Mouse (Mus musculus): ENCODE data around the gene R3hdm4. TPM values are rescaled to one million over a fixed set of nuclear protein-coding genes. Genes with fewer than 3 reads are reported as not detected.

R3hdm4 gene
- polyA plus RNA-seq, 1 experiment from 2014 or later, result 92.8 TPM

DNA sequence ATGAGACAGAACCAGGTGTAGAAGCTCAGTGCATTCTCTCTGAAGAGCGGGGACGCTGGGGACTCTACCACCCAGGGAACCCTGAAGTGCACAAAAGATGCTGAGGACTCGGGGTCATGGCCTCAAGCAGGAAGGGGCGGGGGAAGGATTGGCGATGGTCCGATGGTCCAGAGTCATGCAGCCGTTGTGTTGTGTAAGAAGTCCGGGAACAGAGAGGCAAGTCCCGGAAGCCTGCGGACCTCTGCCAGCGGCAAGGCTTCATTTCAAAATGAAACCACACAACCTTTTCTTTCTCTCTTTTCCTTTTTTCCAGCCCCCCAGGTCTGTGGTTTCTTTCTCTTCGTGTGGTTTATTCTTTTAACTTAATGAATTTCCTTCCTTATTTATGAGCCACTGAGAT, 43.3 kb downstream of the R3hdm4 start:
- Histone ChIP-seq H3K4me3 (no peak overlapping the region), H3K27me3 (replicated peaks) (peaks cover 20% of the 10 kb centered on the region), H3K9ac (no peak overlapping the region), H3K4me1 (replicated peaks) (peaks cover 33% of the 10 kb centered on the region), H3K27ac (ENCODE audit: poor library complexity, severe bottlenecking) (no peak overlapping the region), H3K9me3 (replicated peaks) (no peaks in the 10 kb centered on the region), H3K36me3 (no peaks in the 10 kb centered on the region), H3K4me2 (no peak overlapping the region)
- WGBS, result 62% methylated on average over 12 of the region's 12 CpGs
- ATAC-seq (ENCODE audit: insufficient number of reproducible peaks, low FRiP score), result no peak

DNA sequence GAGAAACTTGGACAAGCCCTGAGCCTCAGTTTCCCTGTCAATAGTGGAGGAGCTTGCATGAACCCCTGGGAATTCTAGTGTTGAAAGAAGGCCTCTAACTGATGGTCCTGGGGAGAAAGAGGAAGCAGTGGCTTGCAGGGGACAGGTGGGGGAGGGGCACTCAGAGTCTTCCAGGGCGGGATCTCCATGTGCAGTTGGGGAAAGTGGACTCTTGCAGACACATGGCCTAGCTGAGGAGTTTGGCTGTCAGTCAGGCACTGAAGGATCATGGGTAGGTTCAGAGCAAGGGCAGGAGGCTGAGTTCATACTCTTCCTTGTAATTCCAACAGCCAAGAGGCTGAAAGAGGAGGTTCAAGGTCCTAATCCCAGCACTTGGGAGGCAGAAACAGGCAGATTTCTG, 43.8 kb downstream of the R3hdm4 start:
- Histone ChIP-seq H3K36me3 (no peaks in the 10 kb centered on the region), H3K4me1 (replicated peaks) (peaks cover 27% of the 10 kb centered on the region), H3K4me3 (no peak overlapping the region), H3K27me3 (replicated peaks) (peaks cover 19% of the 10 kb centered on the region), H3K9me3 (replicated peaks) (no peaks in the 10 kb centered on the region), H3K9ac (no peak overlapping the region), H3K27ac (ENCODE audit: poor library complexity, severe bottlenecking) (no peak overlapping the region), H3K4me2 (no peak overlapping the region)
- 48% methylated on average over 1 of the region's 1 CpGs for WGBS
- ATAC-seq (ENCODE audit: insufficient number of reproducible peaks, low FRiP score), result no peak

DNA sequence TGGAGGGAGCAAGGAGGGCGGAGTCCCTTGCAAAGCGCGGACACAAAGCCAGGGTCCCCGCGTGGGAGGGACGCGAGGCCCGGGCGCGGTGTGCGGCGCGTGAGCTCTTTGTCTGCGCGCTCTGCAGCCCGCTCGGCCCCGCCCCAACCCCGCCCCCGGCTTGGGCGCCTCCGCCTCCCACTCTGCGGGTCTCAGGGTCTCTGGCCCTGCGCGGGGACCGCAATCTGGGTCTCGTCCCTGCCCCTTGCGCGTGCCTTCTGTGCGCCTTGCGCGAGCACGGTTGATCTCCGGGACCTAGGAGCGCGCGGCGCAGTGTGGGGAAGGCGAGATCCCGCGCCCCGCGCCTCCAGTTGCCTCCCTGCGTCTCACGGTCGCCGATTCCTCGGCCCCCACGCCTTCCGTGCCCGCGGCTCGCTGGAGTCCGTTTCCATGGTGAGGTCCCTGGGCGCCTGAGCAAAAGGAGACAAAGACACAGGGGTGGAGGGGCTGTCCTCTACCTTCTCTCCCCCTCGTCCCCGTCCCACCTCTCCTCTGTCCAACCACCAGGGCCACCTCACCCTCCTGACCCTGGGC, 46.6 kb downstream of the R3hdm4 start, which contains the start of the genes Prtn3 and Plppr3:
TSS of gene Prtn3 (plus strand) at position 187 of the 573 bp plus-strand sequence.
TSS of gene Plppr3 (minus strand) at position 345 of the 573 bp plus-strand sequence.
- Histone ChIP-seq H3K36me3 (no peaks in the 10 kb centered on the region), H3K27ac (ENCODE audit: poor library complexity, severe bottlenecking) (no peak within 1 kb of the TSS), H3K4me2 (peak within 1 kb of the TSS; percentile 83), H3K9ac (peak within 1 kb of the TSS; percentile 76), H3K4me1 (replicated peaks) (peaks cover 15% of the 10 kb centered on the region; the same call in 1 of the 2 replicates), H3K27me3 (replicated peaks) (peaks cover 14% of the 10 kb centered on the region), H3K4me3 (peak within 1 kb of the TSS; percentile 63), H3K9me3 (replicated peaks) (no peaks in the 10 kb centered on the region)
- WGBS, result under 1% methylated on average over 48 of the region's 57 CpGs
- ATAC-seq (ENCODE audit: insufficient number of reproducible peaks, low FRiP score), result peak; percentile 59

DNA sequence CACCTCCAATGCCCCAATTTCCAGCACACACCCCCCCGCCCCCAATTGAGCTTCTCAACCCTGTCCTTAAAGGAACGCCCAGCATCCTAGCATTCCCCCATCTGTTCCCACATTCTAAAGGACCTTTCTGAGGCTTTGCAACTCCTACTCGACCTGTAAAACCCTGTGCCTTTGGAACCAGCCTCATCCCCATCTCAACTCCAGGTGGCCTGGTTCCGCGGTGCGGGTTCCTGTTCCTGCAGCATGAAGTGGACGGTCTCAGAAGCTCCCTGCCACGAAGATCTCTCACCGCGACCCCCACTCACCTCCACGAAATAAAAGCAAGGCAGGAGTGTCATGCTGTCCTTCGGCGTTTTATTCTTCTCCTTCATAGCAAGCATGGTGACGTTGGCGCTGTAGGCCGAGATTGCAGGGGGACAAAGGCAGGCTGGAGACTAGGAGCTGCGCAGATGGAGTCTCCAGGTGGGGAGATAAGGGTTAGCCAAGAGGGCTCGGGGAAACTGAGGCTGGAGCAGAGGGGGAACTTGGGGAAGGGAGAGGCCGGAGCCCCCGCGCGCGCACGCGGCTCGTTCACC, 47.2 kb downstream of the R3hdm4 start:
- ATAC-seq (ENCODE audit: insufficient number of reproducible peaks, low FRiP score), result peak; percentile 7; the same call in 1 of the 2 replicates
- WGBS, result 3% methylated on average over 26 of the region's 26 CpGs
- H3K36me3 ChIP-seq, result no peaks in the 10 kb centered on the region
- no peaks in the 10 kb centered on the region for H3K9me3 ChIP-seq (replicated peaks)
- peak overlapping the region; percentile 83 for H3K4me2 ChIP-seq
- H3K27ac ChIP-seq (ENCODE audit: poor library complexity, severe bottlenecking), result no peak overlapping the region
- H3K27me3 ChIP-seq (replicated peaks), result peaks cover 14% of the 10 kb centered on the region
- H3K9ac ChIP-seq, result peak overlapping the region; percentile 76
- H3K4me3 ChIP-seq, result peak overlapping the region; percentile 63
- peaks cover 13% of the 10 kb centered on the region; the same call in 1 of the 2 replicates for H3K4me1 ChIP-seq (replicated peaks)

DNA sequence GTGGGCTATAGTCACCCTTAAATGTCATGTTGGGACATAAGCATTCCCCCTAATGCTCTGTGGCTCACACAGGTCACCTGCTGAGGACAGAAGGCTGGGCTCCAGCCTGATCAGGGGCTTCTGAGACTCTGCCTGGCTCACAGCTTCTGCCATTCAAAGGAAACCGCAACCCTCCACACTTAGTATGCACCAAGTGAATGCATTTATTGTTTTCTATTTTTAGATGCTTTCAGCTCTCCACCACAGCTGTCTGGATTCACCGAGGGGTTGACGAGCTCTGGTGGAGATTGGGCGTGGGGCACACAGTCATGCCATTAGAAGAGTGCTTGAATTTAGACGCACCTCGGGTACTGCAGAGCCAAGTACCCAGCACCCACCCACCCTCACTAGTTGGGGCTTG, 47.7 kb downstream of the R3hdm4 start:
- ATAC-seq (ENCODE audit: insufficient number of reproducible peaks, low FRiP score), result no peak
- Histone ChIP-seq H3K4me1 (replicated peaks) (peaks cover 13% of the 10 kb centered on the region; the same call in 1 of the 2 replicates), H3K9me3 (replicated peaks) (no peaks in the 10 kb centered on the region), H3K4me2 (peak overlapping the region; percentile 83), H3K36me3 (no peaks in the 10 kb centered on the region), H3K27me3 (replicated peaks) (peaks cover 12% of the 10 kb centered on the region), H3K27ac (ENCODE audit: poor library complexity, severe bottlenecking) (no peak overlapping the region), H3K9ac (no peak overlapping the region), H3K4me3 (peak overlapping the region; percentile 63)
- WGBS, result 14% methylated on average over 6 of the region's 6 CpGs

DNA sequence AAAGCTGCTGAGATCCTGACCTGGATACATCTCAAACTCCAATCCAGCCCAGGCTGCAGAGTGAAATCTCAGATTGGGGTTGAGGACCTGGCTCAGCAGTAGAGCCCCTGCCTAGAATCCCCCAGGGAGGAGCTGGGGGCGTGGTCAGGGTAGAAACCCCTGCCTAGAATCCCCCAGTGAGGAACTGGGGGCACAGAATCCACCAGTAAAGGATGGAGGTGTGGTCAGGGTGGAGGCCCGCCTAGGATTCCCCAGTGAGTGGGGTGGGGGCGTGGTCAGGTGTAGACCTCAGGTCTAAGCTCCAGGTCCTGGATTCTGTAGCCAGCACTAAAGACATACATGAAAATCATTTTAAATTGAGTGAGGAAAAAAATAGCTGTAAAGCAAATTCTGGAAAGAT, 48.1 kb downstream of the R3hdm4 start:
- peaks cover 12% of the 10 kb centered on the region for H3K27me3 ChIP-seq (replicated peaks)
- H3K4me1 ChIP-seq (replicated peaks), result peaks cover 13% of the 10 kb centered on the region; the same call in 1 of the 2 replicates
- ATAC-seq (ENCODE audit: insufficient number of reproducible peaks, low FRiP score), result no peak
- H3K9me3 ChIP-seq (replicated peaks), result no peaks in the 10 kb centered on the region
- 38% methylated on average over 3 of the region's 3 CpGs for WGBS
- no peaks in the 10 kb centered on the region for H3K36me3 ChIP-seq
- H3K4me2 ChIP-seq, result peak overlapping the region; percentile 83; the same call in 1 of the 2 replicates
- no peak overlapping the region for H3K9ac ChIP-seq
- no peak overlapping the region for H3K4me3 ChIP-seq
- H3K27ac ChIP-seq (ENCODE audit: poor library complexity, severe bottlenecking), result no peak overlapping the region

DNA sequence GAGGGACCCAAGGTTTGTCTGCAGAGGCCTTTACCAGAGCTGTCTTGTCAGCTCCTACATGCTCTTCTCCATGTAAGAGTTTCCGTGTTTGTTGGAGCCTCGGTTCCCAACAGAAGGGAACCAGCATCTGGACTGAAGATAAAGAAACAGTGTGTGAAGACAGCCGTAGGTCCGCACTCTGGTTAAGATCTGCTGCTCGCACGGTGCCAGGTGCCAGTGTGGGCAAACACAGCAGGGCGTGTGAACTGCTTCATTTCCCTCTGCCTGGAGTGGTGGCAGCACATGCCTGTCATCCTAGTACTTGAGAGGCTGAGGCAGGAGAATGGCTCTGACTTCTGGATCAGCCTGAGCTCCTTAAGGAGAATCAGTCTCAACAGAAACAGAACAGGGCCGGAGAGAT, 49.2 kb downstream of the R3hdm4 start:
- no peak overlapping the region for H3K4me2 ChIP-seq
- H3K9me3 ChIP-seq (replicated peaks), result no peaks in the 10 kb centered on the region
- ATAC-seq (ENCODE audit: insufficient number of reproducible peaks, low FRiP score), result no peak
- H3K4me1 ChIP-seq (replicated peaks), result peaks cover 13% of the 10 kb centered on the region; the same call in 1 of the 2 replicates
- no peak overlapping the region for H3K27ac ChIP-seq (ENCODE audit: poor library complexity, severe bottlenecking)
- WGBS, result 86% methylated on average over 8 of the region's 8 CpGs
- peaks cover 12% of the 10 kb centered on the region for H3K27me3 ChIP-seq (replicated peaks)
- H3K36me3 ChIP-seq, result peaks cover under 1% of the 10 kb centered on the region; the same call in 1 of the 2 replicates
- no peak overlapping the region for H3K9ac ChIP-seq
- H3K4me3 ChIP-seq, result no peak overlapping the region

DNA sequence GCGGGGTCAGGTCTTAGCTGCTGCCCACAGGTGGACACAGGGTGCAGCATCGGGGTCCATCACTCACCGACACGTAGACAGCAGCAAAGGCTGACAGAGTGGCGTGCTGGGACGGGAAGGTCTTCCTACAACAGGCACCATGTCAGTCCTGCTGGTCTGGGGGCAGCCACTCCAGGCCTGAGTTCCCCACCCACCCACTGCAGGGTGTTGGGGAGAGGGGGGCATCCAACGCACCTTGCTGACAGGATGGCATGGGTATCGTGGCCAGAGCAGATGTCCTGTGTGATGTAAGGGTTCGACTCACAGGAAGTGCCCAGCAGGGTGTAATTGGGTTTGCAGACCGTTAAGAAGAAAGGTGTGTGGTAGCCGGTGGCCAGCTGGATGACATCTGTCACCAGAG, 54.4 kb downstream of the R3hdm4 start:
- 77% methylated on average over 11 of the region's 11 CpGs for WGBS
- no peak overlapping the region for H3K4me2 ChIP-seq
- H3K9me3 ChIP-seq (replicated peaks), result no peaks in the 10 kb centered on the region
- no peaks in the 10 kb centered on the region for H3K27me3 ChIP-seq (replicated peaks)
- no peak for ATAC-seq (ENCODE audit: insufficient number of reproducible peaks, low FRiP score)
- H3K27ac ChIP-seq (ENCODE audit: poor library complexity, severe bottlenecking), result no peak overlapping the region
- peaks cover 15% of the 10 kb centered on the region for H3K4me1 ChIP-seq (replicated peaks)
- H3K4me3 ChIP-seq, result no peak overlapping the region
- no peak overlapping the region; the same call in 1 of the 2 replicates for H3K9ac ChIP-seq
- peaks cover 51% of the 10 kb centered on the region for H3K36me3 ChIP-seq

DNA sequence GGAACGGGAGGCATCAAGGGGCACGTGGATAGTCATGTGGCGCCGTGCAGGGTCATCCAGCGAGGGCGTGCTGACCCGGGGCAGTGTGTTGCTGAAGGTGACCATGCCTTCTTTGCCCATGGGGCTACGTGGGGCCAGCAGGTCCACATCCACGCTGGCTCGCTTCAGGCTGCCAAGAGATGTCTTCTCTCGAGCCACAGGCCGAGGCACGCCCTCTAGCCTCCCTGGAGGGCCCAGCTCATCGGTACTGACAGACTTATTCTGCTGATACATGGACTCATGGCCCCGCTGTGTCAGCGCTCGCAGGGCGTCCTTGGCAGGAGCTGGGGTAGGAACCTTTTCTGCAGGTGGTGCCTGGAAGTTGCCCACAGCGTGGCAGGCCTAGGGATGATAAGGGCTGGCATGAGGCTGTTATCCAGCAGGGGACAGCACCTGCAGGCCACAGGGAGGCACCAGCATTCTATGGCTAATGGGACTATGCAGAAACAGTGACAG, 55.2 kb downstream of the R3hdm4 start:
- 66% methylated on average over 19 of the region's 19 CpGs for WGBS
- Histone ChIP-seq H3K9me3 (replicated peaks) (no peaks in the 10 kb centered on the region), H3K36me3 (peaks cover 58% of the 10 kb centered on the region)

DNA sequence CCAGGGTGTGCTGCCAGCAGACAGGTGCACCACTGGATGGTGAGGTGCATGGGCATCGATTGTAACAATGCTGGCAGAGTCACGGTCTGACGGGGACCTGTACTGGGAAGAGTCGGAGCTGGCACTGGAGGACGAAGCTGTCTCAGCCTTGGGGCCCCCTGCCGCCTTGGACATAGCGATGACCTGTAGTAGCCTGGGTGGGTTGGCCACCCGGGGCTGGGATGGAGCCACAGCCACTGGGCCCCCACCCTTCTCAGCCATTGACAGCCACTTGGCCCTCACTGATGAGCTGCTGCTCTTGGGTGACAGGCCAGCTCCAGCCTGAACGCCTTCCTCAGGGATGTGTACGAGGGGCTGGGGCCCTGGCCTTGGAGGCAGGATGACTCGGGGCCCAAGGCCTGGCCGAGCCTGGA, 55.8 kb downstream of the R3hdm4 start:
- H3K4me3 ChIP-seq, result no peak overlapping the region
- peak; percentile 29 for ATAC-seq (ENCODE audit: insufficient number of reproducible peaks, low FRiP score)
- H3K27me3 ChIP-seq (replicated peaks), result no peaks in the 10 kb centered on the region
- peak overlapping the region; percentile 20; the same call in 1 of the 2 replicates for H3K9ac ChIP-seq
- no peaks in the 10 kb centered on the region for H3K9me3 ChIP-seq (replicated peaks)
- 47% methylated on average over 12 of the region's 12 CpGs for WGBS
- peaks cover 16% of the 10 kb centered on the region for H3K4me1 ChIP-seq (replicated peaks)
- H3K27ac ChIP-seq (ENCODE audit: poor library complexity, severe bottlenecking), result no peak overlapping the region; the same call in 1 of the 2 replicates
- no peak overlapping the region for H3K4me2 ChIP-seq
- H3K36me3 ChIP-seq, result peaks cover 65% of the 10 kb centered on the region

More for the DNA sequence above, 55.2 kb downstream of the R3hdm4 start:
- Histone ChIP-seq H3K27me3 (replicated peaks) (no peaks in the 10 kb centered on the region), H3K4me2 (no peak overlapping the region), H3K4me1 (replicated peaks) (peaks cover 15% of the 10 kb centered on the region), H3K9ac (0 out of 2 replicates have a peak overlapping the region, but pooled peaks have one; percentile 20), H3K27ac (ENCODE audit: poor library complexity, severe bottlenecking) (no peak overlapping the region), H3K4me3 (no peak overlapping the region)
- no peak for ATAC-seq (ENCODE audit: insufficient number of reproducible peaks, low FRiP score)

Measured in heart, embryonic 12.5 days (tissue).